ENCODE assay signal across 8 mouse cellular contexts in genomic region chr11:22972746-22973526, GRCm38 (mm10). TPM values are rescaled to one million over a fixed set of nuclear protein-coding genes. Genes with fewer than 3 reads are reported as not detected.
DNase-seq lines count a peak whose midpoint lies in the region; ATAC-seq lines count a peak whose summit lies in the region.

No protein-coding gene starts in this region.

- H3K4me1 ChIP-seq in embryonic facial prominence, embryonic 12.5 days: peaks cover 10% of the 10 kb centered on the region
- H3K4me1 ChIP-seq in limb, embryonic 12.5 days (replicated peaks): peaks cover 22% of the 10 kb centered on the region
- H3K4me1 ChIP-seq in midbrain, embryonic 14.5 days (ENCODE audit: control insufficient read depth, insufficient read depth, low read length): peaks cover 21% of the 10 kb centered on the region; the same call in 1 of the 2 replicates

- H3K27me3 ChIP-seq in embryonic facial prominence, embryonic 12.5 days: no peaks in the 10 kb centered on the region
- H3K27me3 ChIP-seq in limb, embryonic 12.5 days: no peaks in the 10 kb centered on the region
- no peaks in the 10 kb centered on the region for H3K27me3 ChIP-seq in midbrain, embryonic 14.5 days (ENCODE audit: control insufficient read depth, insufficient read depth, low read length)

- peaks cover 30% of the 10 kb centered on the region for H3K9me3 ChIP-seq in embryonic facial prominence, embryonic 12.5 days
- H3K9me3 ChIP-seq in limb, embryonic 12.5 days: peaks cover 32% of the 10 kb centered on the region
- H3K9me3 ChIP-seq in midbrain, embryonic 14.5 days (ENCODE audit: control insufficient read depth, low read length): peaks cover 23% of the 10 kb centered on the region

- 48% methylated on average over 41 of the region's 46 CpGs for WGBS in embryonic facial prominence, embryonic 12.5 days
- 52% methylated on average over 45 of the region's 46 CpGs for WGBS in limb, embryonic 12.5 days
- WGBS in midbrain, embryonic 14.5 days: 46% methylated on average over 45 of the region's 46 CpGs

- peak overlapping the region; percentile 77 for H3K27ac ChIP-seq in embryonic facial prominence, embryonic 12.5 days
- peak overlapping the region; percentile 79 for H3K27ac ChIP-seq in limb, embryonic 12.5 days
- peak overlapping the region; percentile 74 for H3K27ac ChIP-seq in midbrain, embryonic 14.5 days (replicated peaks; ENCODE audit: low read depth, low read length)

- peak; percentile 42 for ATAC-seq in embryonic facial prominence, embryonic 12.5 days (ENCODE audit: insufficient number of reproducible peaks, insufficient read depth, low FRiP score, low TSS enrichment)
- ATAC-seq in limb, embryonic 12.5 days (ENCODE audit: insufficient number of reproducible peaks, insufficient read depth, low FRiP score, low TSS enrichment, low read depth): peak; percentile 39; the same call in 1 of the 2 replicates
- peak; percentile 62 for ATAC-seq in midbrain, embryonic 14.5 days (ENCODE audit: low FRiP score, low TSS enrichment)

- peak overlapping the region; percentile 60 for H3K4me3 ChIP-seq in embryonic facial prominence, embryonic 12.5 days
- H3K4me3 ChIP-seq in limb, embryonic 12.5 days (replicated peaks): peak overlapping the region; percentile 57
- H3K4me3 ChIP-seq in midbrain, embryonic 14.5 days (replicated peaks; ENCODE audit: low read depth, low read length): peak overlapping the region; percentile 54

- peak overlapping the region; percentile 61 for H3K9ac ChIP-seq in embryonic facial prominence, embryonic 12.5 days
- peak overlapping the region; percentile 61 for H3K9ac ChIP-seq in limb, embryonic 12.5 days (replicated peaks)
- H3K9ac ChIP-seq in midbrain, embryonic 14.5 days (replicated peaks; ENCODE audit: low read length): peak overlapping the region; percentile 65

- peak; percentile 73 for DNase-seq in 3134 (ENCODE audit: extremely low read depth, insufficient read length, low spot score)
- DNase-seq in adrenal gland, postnatal 36 days: peak; percentile 86 to 89
- DNase-seq in heart, adult 11 months: peak; percentile 99
- peak; percentile 85 for DNase-seq in kidney, adult 11 months
- DNase-seq in midbrain, embryonic 14.5 days: peak; percentile 87
- peak; percentile 80 for DNase-seq in spleen, adult 12 weeks (ENCODE audit: low spot score)

- H3K4me2 ChIP-seq in embryonic facial prominence, embryonic 12.5 days (replicated peaks): peak overlapping the region; percentile 58
- peak overlapping the region; percentile 73 for H3K4me2 ChIP-seq in limb, embryonic 12.5 days
- peak overlapping the region; percentile 65 for H3K4me2 ChIP-seq in midbrain, embryonic 14.5 days (ENCODE audit: low read length)

- peaks cover 34% of the 10 kb centered on the region for H3K36me3 ChIP-seq in embryonic facial prominence, embryonic 12.5 days
- peaks cover 55% of the 10 kb centered on the region for H3K36me3 ChIP-seq in limb, embryonic 12.5 days
- peaks cover 6% of the 10 kb centered on the region; the same call in 1 of the 2 replicates for H3K36me3 ChIP-seq in midbrain, embryonic 14.5 days (ENCODE audit: control insufficient read depth, insufficient read depth, low read length)

RNA-seq across cellular contexts. Expression of gene Zrsr1, which starts 1.1 kb away (rescaled TPM):
- 10 to 100 TPM; 38.9 to 41.9 TPM for total RNA-seq in adrenal gland, postnatal 36 days (2021)
- 3.6 and 4.7 TPM in 2 replicates for polyA plus RNA-seq in embryonic facial prominence, embryonic 12.5 days (2016; fragmentation: Nextera tagmentation; extraction: Ambion mirVana)
- 2.9 and 3.0 TPM in 2 replicates for polyA plus RNA-seq in limb, embryonic 12.5 days (2016; fragmentation: Nextera tagmentation; extraction: Ambion mirVana)
- 4.7 and 5.8 TPM in 2 replicates for polyA plus RNA-seq in midbrain, embryonic 14.5 days (2014; fragmentation: Nextera tagmentation; extraction: Ambion mirVana)

RNA-seq across cellular contexts. Expression of gene Gm28048, which starts 9.0 kb away (rescaled TPM):
- total RNA-seq in adrenal gland, postnatal 36 days (2021): 10 to 100 TPM; 28.5 to 55.4 TPM
- polyA plus RNA-seq in embryonic facial prominence, embryonic 12.5 days (2016; fragmentation: Nextera tagmentation; extraction: Ambion mirVana): 7.5 and 9.4 TPM in 2 replicates
- polyA plus RNA-seq in limb, embryonic 12.5 days (2016; fragmentation: Nextera tagmentation; extraction: Ambion mirVana): 5.9 and 6.5 TPM in 2 replicates
- 2.6 and 4.5 TPM in 2 replicates for polyA plus RNA-seq in midbrain, embryonic 14.5 days (2014; fragmentation: Nextera tagmentation; extraction: Ambion mirVana)

RNA-seq across cellular contexts. Expression of gene Commd1, which starts 9.2 kb away (rescaled TPM):
- 100 to 1,000 TPM; 103 to 121 TPM for total RNA-seq in adrenal gland, postnatal 36 days (2021)
- polyA plus RNA-seq in embryonic facial prominence, embryonic 12.5 days (2016; fragmentation: Nextera tagmentation; extraction: Ambion mirVana): 358 and 366 TPM in 2 replicates
- polyA plus RNA-seq in limb, embryonic 12.5 days (2016; fragmentation: Nextera tagmentation; extraction: Ambion mirVana): 382 and 388 TPM in 2 replicates
- 266 and 270 TPM in 2 replicates for polyA plus RNA-seq in midbrain, embryonic 14.5 days (2014; fragmentation: Nextera tagmentation; extraction: Ambion mirVana)

RNA-seq across cellular contexts. Expression of gene Cct4, which starts 17.4 kb away (rescaled TPM):
- total RNA-seq in adrenal gland, postnatal 36 days (2021): 100 to 1,000 TPM; 186 to 249 TPM
- polyA plus RNA-seq in embryonic facial prominence, embryonic 12.5 days (2016; fragmentation: Nextera tagmentation; extraction: Ambion mirVana): 328 and 333 TPM in 2 replicates
- polyA plus RNA-seq in limb, embryonic 12.5 days (2016; fragmentation: Nextera tagmentation; extraction: Ambion mirVana): 325 and 347 TPM in 2 replicates
- polyA plus RNA-seq in midbrain, embryonic 14.5 days (2014; fragmentation: Nextera tagmentation; extraction: Ambion mirVana): 287 and 336 TPM in 2 replicates

RNA-seq across cellular contexts. Expression of gene Fam161a, which starts 34.4 kb away (rescaled TPM):
- total RNA-seq in adrenal gland, postnatal 36 days (2021): 10 to 100 TPM; 20.4 to 34.5 TPM
- polyA plus RNA-seq in embryonic facial prominence, embryonic 12.5 days (2016; fragmentation: Nextera tagmentation; extraction: Ambion mirVana): 4.7 and 5.5 TPM in 2 replicates
- 2.3 and 3.3 TPM in 2 replicates for polyA plus RNA-seq in limb, embryonic 12.5 days (2016; fragmentation: Nextera tagmentation; extraction: Ambion mirVana)
- 3.7 and 5.1 TPM in 2 replicates for polyA plus RNA-seq in midbrain, embryonic 14.5 days (2014; fragmentation: Nextera tagmentation; extraction: Ambion mirVana)

Comparison
In these comparisons a context has a peak if more than half of its experiments do, and no peak if none do; other contexts are left out.
1. Peak in every context shown above with its lines: DNase-seq, ATAC-seq, H3K4me3 ChIP-seq and H3K27ac ChIP-seq.